Mouse (Mus musculus) heart, postnatal 0 days (tissue): ENCODE measurements around the gene Echdc2.

Experiments
- CTCF ChIP-seq: IDR thresholded peaks from 2 replicates; pipeline ENCODE4 v1.5.1; 2016; ENCODE audit warnings: antibody characterized with exemption, control low read depth, low read depth
- EP300 ChIP-seq: IDR thresholded peaks from 2 replicates; pipeline ENCODE4 v1.6.1; 2016; ENCODE audit warnings: antibody characterized with exemption, low read depth

- TF ChIP-seq CTCF (no peak), EP300 (no peak)
Measured at GRCm38 (mm10) chr4:108117488-108117887, 47.7 kb upstream of the Echdc2 start.
